Mouse (Mus musculus) retina, postnatal 1 day (tissue): Measurements from ENCODE around the gene Gm11569.
"Not testable (repeated sequence)": the region's sequence is repeated elsewhere in the genome, so short reads cannot be mapped to it uniquely, and the experiment has no call there.

ENCODE experiments used
- DNase-seq: peaks from one replicate; pipeline ENCODE4 v3.0.0-alpha.2; 2012

Gm11569 gene

GRCm38 (mm10) chr11:99798832-99799231, at the start of gene Gm11569:
Gm11569 (minus strand) TSS chr11:99798932.
- not testable (repeated sequence) for DNase-seq

GRCm38 (mm10) chr11:99846746-99847145, 48.0 kb upstream of the Gm11569 start:
- DNase-seq, result no peak

GRCm38 (mm10) chr11:99842185-99842584, 43.5 kb upstream of the Gm11569 start:
- DNase-seq, result peak; percentile 2

GRCm38 (mm10) chr11:99837966-99838365, 39.2 kb upstream of the Gm11569 start, which contains the start of gene 2300003K06Rik:
2300003K06Rik (minus strand) TSS chr11:99838066.
- no peak for DNase-seq

- DNase-seq, result not testable (repeated sequence)
Measured at GRCm38 (mm10) chr11:99815566-99815965, 16.8 kb upstream of the Gm11569 start, which contains the start of gene Gm11564. Gm11564 (minus strand) TSS chr11:99815666.

- not testable (repeated sequence) for DNase-seq
Measured at GRCm38 (mm10) chr11:99809792-99810191, 11.1 kb upstream of the Gm11569 start, which contains the start of gene Krtap4-13. Krtap4-13 (minus strand) TSS chr11:99809892.

- not testable (repeated sequence) for DNase-seq
Measured at GRCm38 (mm10) chr11:99804346-99804745, 5.6 kb upstream of the Gm11569 start, which contains the start of gene Gm11554. Gm11554 (minus strand) TSS chr11:99804446.

- DNase-seq, result no peak
Measured at GRCm38 (mm10) chr11:99793367-99793766, 5.4 kb downstream of the Gm11569 start, which contains the start of gene Gm11596. Gm11596 (minus strand) TSS chr11:99793467.

GRCm38 (mm10) chr11:99784900-99785299, 13.8 kb downstream of the Gm11569 start, which contains the start of gene Krtap4-9:
Krtap4-9 (plus strand) TSS chr11:99785200.
- DNase-seq, result not testable (repeated sequence)

- DNase-seq, result no peak
Measured at GRCm38 (mm10) chr11:99780604-99781003, 18.1 kb downstream of the Gm11569 start, which contains the start of gene Krtap4-8. Krtap4-8 (minus strand) TSS chr11:99780704.

GRCm38 (mm10) chr11:99778401-99778800, 20.3 kb downstream of the Gm11569 start:
- DNase-seq, result peak; percentile 1

GRCm38 (mm10) chr11:99772813-99773212, 25.9 kb downstream of the Gm11569 start, which contains the start of gene Gm11595:
Gm11595 (minus strand) TSS chr11:99772913.
- DNase-seq, result not testable (repeated sequence)

- no peak for DNase-seq
Measured at GRCm38 (mm10) chr11:99768410-99768809, 30.3 kb downstream of the Gm11569 start.

GRCm38 (mm10) chr11:99758877-99759276, 39.9 kb downstream of the Gm11569 start:
- DNase-seq, result no peak
